Mouse (Mus musculus): Measurements from ENCODE around the gene Creg1.

DNA sequence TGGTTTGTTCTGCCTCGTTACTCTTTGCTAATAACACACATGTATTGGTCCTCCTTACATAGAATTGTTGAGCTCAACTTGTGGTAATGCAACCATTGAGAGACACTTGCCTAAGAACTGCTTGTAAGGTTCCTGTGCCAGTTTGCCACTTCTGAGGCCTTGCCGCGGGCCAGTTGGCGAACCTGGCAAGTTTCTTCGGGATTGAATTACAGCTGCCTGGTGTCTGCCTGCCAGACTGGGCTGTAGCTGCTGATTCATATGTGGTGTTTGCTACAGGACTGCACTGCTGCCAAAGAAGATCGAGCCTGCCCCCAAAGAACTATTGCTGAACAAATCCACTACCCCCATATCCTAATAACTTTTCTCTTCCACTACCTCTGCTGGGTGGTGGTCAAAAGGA lies 9.3 kb upstream of the Creg1 start:
- TF ChIP-seq CTCF (IDR thresholded peaks at IDR 0.05; ENCODE audit: control insufficient read depth, insufficient read depth, insufficient replicate concordance, low read depth, low read length) (no peak), POLR2A (IDR thresholded peaks at IDR 0.05; ENCODE audit: control insufficient read depth, low read depth, low read length) (no peak)
